Mouse (Mus musculus): Measurements from ENCODE around the gene Gm10065.

DNA sequence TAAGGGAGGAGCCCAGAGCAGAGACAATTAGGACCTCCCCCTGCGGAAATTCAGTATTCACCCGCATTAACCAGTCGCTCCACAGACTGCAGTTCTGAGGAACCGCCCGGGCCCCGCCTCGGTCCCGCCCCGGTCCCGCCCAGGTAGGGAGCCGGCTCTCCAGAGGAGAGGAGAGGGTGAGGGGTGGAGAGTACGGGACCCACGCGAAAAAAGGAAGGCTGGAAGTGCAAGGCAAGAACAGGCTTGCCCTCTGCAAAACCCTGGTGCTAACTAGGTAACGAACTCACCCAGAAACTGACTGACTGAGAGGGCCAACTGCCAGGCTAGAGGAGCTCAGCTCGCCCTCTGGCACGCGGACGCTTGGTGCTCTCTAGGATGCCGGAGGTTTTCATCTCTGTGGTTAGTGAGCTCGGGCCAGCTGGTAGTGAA, 27.0 kb upstream of the Gm10065 start:
- TF ChIP-seq CTCF (IDR thresholded peaks at IDR 0.05; ENCODE audit: control insufficient read depth, insufficient read depth, insufficient read length) (no peak), MYOG (IDR thresholded peaks at IDR 0.05; ENCODE audit: control insufficient read depth, extremely low read depth, insufficient read length) (no peak), USF1 (IDR thresholded peaks at IDR 0.05; ENCODE audit: low read depth) (no peak)
